Mouse (Mus musculus): ENCODE measurements around the gene Lhfpl2. TPM values are rescaled to one million over a fixed set of nuclear protein-coding genes. Genes with fewer than 3 reads are reported as not detected.
A peak's percentile ranks its signal among the peaks of the same experiment; 100 is the strongest.

The Lhfpl2 gene
- polyA plus RNA-seq, 1 experiment = 22.5 TPM

DNA sequence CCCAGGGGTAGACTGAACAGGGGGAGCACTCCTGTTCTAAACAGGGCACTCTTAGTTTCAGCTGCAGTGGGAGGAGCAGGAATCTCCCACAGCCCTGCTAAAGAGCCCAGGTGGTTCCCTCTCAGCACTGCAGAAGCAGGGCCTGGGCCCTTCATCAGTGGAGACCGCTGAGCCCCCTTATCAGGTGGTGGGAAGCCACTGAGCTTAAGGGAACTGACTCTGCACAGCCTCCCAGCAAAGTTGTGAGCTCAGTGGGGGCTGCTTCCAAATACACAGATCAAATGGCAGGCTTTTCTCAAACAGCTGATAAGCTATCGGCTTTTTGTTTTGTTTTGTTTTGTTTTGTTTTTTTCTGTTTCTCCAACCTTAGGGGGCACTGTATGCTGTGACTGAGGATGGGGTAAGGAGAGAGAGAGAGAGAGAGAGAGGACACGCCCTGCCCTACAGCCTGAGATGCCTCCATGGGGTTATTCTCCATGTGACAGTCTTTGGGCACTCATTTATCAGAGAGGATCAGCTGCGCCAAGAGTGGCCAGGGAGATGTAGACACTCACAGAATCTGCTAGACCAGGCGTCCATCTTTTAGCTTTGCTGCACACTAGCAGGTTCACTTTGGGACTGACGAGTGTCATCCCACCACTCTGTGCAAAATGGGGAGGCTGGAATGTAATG is 117.9 kb downstream of the Lhfpl2 start:
- WGBS = 9% methylated on average over 6 of the region's 6 CpGs
- peaks cover 21% of the 10 kb centered on the region; the same call in 1 of the 2 replicates for H3K4me1 ChIP-seq (ENCODE audit: control insufficient read depth, insufficient read depth, low read length)
- peak overlapping the region; percentile 94 for H3K4me3 ChIP-seq (replicated peaks; ENCODE audit: insufficient read depth, low read depth, low read length)

GRCm38 (mm10) chr13:94177148-94177547 is 119.6 kb downstream of the Lhfpl2 start:
- Histone ChIP-seq H3K4me1 (ENCODE audit: control insufficient read depth, insufficient read depth, low read length) (peaks cover 24% of the 10 kb centered on the region; the same call in 1 of the 2 replicates), H3K27ac (ENCODE audit: insufficient read depth, low read length) (no peak overlapping the region), H3K4me3 (replicated peaks; ENCODE audit: insufficient read depth, low read depth, low read length) (peak overlapping the region; percentile 25), H3K27me3 (ENCODE audit: control insufficient read depth, insufficient read depth, low read length) (no peaks in the 10 kb centered on the region)
- TF ChIP-seq CTCF (IDR thresholded peaks at IDR 0.05; ENCODE audit: borderline replicate concordance, insufficient read depth, low read depth, low read length) (peak; percentile 49; the same call in 1 of the 2 replicates), POLR2A (IDR thresholded peaks at IDR 0.05; ENCODE audit: borderline replicate concordance, insufficient read depth, low read length) (no peak)
- peak in 1 of 2 experiments; percentile 38 for DNase-seq
- WGBS = 58% methylated on average over 7 of the region's 7 CpGs

More for the DNA sequence above, 117.9 kb downstream of the Lhfpl2 start:
- TF ChIP-seq CTCF (IDR thresholded peaks at IDR 0.05; ENCODE audit: borderline replicate concordance, insufficient read depth, low read depth, low read length) (no peak), POLR2A (IDR thresholded peaks at IDR 0.05; ENCODE audit: borderline replicate concordance, insufficient read depth, low read length) (peak; percentile 23; the same call in 1 of the 2 replicates)
- Histone ChIP-seq H3K27me3 (ENCODE audit: control insufficient read depth, insufficient read depth, low read length) (no peaks in the 10 kb centered on the region), H3K27ac (ENCODE audit: insufficient read depth, low read length) (peak overlapping the region; percentile 92)
- peak; percentile 39 for DNase-seq

DNA sequence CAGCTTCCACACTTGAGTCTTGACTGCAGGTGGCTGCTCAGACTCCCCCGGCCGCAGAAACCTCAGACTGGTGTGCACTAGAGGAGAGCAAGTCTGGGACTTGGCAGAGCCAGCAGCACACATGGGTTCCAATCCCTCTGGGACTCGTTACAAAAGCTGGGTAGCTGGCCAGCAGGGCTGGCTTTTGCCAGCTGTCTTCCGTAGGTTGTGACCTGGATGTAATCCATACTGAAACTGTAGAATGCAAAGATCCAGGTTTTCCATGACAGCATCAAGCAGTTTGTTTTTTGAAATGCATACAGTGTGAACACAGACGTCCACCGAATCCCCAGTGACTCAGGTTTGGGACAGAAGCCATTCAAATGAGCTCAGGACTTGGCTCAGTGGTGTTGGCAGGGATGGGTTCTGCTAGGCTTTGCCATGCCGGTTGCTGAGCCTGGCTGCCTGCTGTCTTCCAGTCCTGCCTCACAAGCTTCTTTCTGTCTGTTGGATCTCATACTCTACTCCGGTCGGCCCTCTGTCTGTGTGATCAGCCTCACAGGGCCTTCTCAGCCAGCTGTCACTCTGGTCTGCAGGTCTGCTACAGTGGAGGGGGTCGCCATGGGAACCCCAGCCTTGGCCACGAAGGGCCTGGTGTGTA is 120.9 kb downstream of the Lhfpl2 start:
- no peaks in the 10 kb centered on the region for H3K27me3 ChIP-seq (ENCODE audit: control insufficient read depth, insufficient read depth, low read length)
- peak overlapping the region; percentile 72 for H3K27ac ChIP-seq (ENCODE audit: insufficient read depth, low read length)
- H3K4me3 ChIP-seq (replicated peaks; ENCODE audit: insufficient read depth, low read depth, low read length) = peak overlapping the region; percentile 21
- 4% methylated on average over 11 of the region's 11 CpGs for WGBS
- H3K4me1 ChIP-seq (ENCODE audit: control insufficient read depth, insufficient read depth, low read length) = peaks cover 20% of the 10 kb centered on the region; the same call in 1 of the 2 replicates
- TF ChIP-seq POLR2A (IDR thresholded peaks at IDR 0.05; ENCODE audit: borderline replicate concordance, insufficient read depth, low read length) = no peak
- no peak for TF ChIP-seq CTCF (IDR thresholded peaks at IDR 0.05; ENCODE audit: borderline replicate concordance, insufficient read depth, low read depth, low read length)
- peak; percentile 87 to 95 for DNase-seq

GRCm38 (mm10) chr13:94180477-94181420 is 123.2 kb downstream of the Lhfpl2 start:
- no peak for TF ChIP-seq POLR2A (IDR thresholded peaks at IDR 0.05; ENCODE audit: borderline replicate concordance, insufficient read depth, low read length)
- no peak for TF ChIP-seq CTCF (IDR thresholded peaks at IDR 0.05; ENCODE audit: borderline replicate concordance, insufficient read depth, low read depth, low read length)
- no peak overlapping the region for H3K27ac ChIP-seq (ENCODE audit: insufficient read depth, low read length)
- 93% methylated on average over 5 of the region's 5 CpGs for WGBS
- peaks cover 29% of the 10 kb centered on the region for H3K4me1 ChIP-seq (ENCODE audit: control insufficient read depth, insufficient read depth, low read length)
- DNase-seq = no peak
- no peaks in the 10 kb centered on the region for H3K27me3 ChIP-seq (ENCODE audit: control insufficient read depth, insufficient read depth, low read length)
- no peak overlapping the region for H3K4me3 ChIP-seq (replicated peaks; ENCODE audit: insufficient read depth, low read depth, low read length)

DNA sequence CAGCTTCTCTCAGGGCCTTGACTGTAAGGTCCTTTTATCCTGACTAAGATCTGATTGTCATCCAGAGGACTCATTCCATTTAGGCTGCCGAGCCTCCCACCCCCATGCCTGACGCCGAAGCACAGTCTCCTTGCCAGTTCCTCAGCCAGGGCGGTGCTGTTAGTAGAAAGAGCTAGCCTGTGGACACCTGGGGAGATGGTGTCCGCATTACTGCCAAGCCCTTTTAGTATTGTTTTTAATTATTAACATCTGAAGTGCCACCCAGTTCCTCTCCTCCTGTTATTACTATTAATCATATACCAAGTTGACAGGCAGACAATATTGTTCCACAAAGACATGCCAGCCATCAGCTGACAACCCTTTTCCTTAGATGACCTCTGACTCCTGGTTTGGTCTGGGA is 124.4 kb downstream of the Lhfpl2 start:
- TF ChIP-seq POLR2A (IDR thresholded peaks at IDR 0.05; ENCODE audit: borderline replicate concordance, insufficient read depth, low read length) (no peak), CTCF (IDR thresholded peaks at IDR 0.05; ENCODE audit: borderline replicate concordance, insufficient read depth, low read depth, low read length) (no peak)
- WGBS = 61% methylated on average over 5 of the region's 5 CpGs
- H3K4me3 ChIP-seq (replicated peaks; ENCODE audit: insufficient read depth, low read depth, low read length) = no peak overlapping the region
- peaks cover 29% of the 10 kb centered on the region for H3K4me1 ChIP-seq (ENCODE audit: control insufficient read depth, insufficient read depth, low read length)
- DNase-seq = no peak
- no peak overlapping the region for H3K27ac ChIP-seq (ENCODE audit: insufficient read depth, low read length)
- H3K27me3 ChIP-seq (ENCODE audit: control insufficient read depth, insufficient read depth, low read length) = no peaks in the 10 kb centered on the region

DNA sequence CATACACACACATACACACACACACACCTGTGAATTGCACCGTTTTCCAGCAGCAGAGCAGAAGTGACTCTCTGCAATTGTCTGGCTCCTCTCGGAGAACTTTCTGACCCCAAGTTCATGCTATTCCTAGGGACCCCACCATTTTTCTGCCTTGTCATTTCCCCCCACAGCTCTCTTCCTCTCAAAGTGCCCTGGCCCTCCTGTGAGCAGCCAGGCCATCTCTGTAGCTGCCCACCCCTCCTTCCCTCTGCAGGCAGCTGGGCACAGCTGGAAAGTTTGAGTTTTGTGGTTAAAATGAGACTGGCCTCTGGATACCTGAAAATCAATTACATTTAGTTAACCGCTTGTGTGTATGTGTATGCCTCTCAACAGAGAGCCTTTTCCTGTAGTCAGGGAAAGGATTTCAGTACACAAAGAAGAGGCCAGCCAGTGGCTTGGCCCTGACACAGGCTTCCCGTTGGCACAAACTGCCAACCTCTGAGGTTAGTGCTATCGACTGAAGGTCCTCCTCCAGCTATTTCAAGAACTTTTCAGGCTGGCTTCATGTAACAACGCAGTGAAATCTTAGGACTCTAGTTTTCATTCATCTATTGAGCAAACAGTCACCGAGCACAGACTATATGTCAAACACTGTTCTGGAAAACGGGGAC is 125.9 kb downstream of the Lhfpl2 start:
- DNase-seq = no peak
- WGBS = 79% methylated on average over 8 of the region's 8 CpGs
- H3K4me1 ChIP-seq (ENCODE audit: control insufficient read depth, insufficient read depth, low read length) = peaks cover 26% of the 10 kb centered on the region

More for the DNA sequence above, 125.9 kb downstream of the Lhfpl2 start:
- no peak overlapping the region for H3K4me3 ChIP-seq (replicated peaks; ENCODE audit: insufficient read depth, low read depth, low read length)
- no peaks in the 10 kb centered on the region for H3K27me3 ChIP-seq (ENCODE audit: control insufficient read depth, insufficient read depth, low read length)
- TF ChIP-seq CTCF (IDR thresholded peaks at IDR 0.05; ENCODE audit: borderline replicate concordance, insufficient read depth, low read depth, low read length) (no peak), POLR2A (IDR thresholded peaks at IDR 0.05; ENCODE audit: borderline replicate concordance, insufficient read depth, low read length) (no peak)
- H3K27ac ChIP-seq (ENCODE audit: insufficient read depth, low read length) = no peak overlapping the region
